Mouse (Mus musculus): Measurements from ENCODE around the gene C1qc.
A peak's percentile ranks its signal among the peaks of the same experiment; 100 is the strongest.

Gene C1qc

DNA sequence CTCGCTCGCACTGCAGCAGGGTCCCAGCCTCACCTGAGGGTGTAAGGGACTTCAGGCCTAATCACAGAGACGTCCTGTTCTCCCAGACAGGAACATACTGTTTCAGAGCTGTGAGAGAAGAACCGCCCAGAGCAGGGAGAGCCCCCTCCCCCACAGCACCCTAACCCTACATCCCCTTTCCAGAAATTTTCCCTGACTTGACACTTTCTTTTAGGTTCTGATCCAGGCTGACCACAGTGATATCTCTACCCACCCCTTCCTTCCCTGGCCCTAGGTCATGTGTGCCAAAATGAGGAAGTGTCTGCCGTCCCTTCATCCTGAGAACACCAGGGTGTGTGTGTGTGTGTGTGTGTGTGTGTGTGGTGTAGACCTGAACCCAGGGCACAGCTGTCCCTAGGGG is at the start of gene C1qc:
TSS of gene C1qc (minus strand) at position 255 of the 400 bp plus-strand sequence.
- no peak for DNase-seq

DNA sequence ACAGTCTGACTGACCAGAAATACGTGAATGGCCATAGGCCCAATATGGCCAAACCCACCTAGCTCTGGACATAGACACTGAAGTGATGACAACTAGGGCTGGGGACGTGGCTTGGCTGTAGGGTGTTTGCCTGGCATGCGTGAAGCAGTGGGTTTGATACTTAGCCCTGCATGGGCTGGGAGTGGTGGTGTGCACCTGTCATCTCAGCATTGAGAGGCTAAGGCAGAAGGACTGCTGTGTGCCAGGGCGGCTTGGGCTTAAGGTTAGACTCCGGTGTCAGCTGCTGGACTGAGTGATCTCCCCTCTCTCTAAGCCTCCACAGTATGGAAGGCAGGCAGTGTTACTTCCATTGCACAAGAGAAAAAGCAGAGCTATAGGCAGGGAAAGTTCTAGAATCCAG is 45.1 kb upstream of the C1qc start:
- no peak for DNase-seq

DNA sequence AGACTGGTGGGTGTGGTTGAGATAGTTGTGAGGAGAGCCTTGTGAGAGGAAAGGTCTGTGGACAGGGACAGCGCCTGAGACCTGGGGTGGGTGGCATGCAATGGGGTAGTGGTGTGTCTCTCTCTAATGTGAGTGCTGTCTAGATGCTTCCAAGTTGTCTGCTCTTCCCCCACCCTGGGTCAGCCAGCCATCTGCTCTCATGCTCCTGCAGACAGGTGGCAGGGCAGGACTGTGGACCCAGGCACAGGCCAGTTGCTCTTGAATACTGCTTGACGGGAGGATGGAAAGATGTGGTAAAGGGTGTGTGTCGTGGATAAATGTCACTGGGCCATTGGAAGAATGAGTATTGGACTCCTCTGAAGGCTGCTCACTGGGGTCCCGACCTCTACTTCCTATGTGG is 44.5 kb upstream of the C1qc start:
- no peak for DNase-seq

DNA sequence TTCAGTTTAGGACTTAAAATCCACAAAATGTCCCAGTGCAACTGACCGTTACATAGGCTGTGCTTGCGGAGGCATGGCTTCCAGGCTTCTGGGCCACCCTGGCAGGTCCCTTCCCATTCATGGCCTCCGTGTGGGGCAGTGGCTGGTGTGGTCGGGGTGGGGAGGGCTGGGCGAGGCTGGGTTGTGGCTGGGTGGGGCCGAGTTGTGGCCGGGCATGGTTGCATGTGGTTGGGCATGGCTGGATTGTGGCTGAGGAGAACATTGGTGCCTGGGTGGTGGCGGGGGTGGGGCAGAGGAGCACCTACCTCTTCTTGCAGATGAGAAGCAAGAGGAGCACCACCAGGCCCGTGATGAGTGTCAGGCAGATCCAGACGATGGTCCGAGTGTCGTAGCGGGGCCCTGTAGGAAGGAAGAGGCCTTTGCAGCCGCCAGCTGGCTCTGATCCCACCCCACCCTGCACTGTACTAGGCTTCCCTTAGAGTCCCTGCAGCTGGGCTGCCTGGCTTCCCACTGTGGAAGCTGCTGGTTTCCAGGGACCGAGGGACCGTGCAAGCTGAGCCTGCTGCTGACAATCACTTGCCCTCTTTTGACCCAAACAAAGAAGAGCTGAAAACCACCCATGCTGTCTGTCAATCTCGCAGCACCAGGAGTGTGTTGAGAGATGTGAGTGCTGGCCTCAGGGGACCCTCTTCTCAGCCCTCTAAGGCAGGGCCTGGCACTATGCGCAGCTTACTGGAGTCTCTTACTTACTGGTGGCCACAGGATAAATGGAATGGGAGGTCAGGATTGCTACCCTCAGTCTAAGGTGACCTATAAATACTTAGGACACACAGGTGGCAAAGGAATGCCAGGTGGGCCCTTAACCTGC is 42.1 kb upstream of the C1qc start:
- DNase-seq = no peak

GRCm38 (mm10) chr4:136930474-136930873 is 37.6 kb upstream of the C1qc start:
- no peak for DNase-seq

DNA sequence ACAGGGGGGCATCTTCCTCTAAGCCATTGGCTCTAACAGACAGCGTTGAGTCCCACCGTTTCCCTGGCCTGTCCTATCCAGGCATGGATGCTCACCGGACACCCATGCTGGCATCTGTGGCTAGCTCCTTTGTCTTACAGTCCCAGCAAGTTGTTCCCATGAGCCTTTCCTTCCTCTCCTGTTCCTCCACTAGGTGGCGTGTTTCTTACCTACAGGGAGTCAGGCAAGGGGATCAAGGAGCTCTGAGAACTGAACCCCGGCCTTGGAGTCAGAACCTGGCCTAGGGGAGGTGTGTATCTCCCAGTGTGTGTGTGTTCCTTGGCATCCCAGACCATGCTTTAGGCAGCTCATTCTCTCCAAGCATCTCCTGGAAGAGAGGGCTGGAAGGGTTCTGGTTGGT is 36.1 kb upstream of the C1qc start:
- peak; percentile 20 for DNase-seq

DNA sequence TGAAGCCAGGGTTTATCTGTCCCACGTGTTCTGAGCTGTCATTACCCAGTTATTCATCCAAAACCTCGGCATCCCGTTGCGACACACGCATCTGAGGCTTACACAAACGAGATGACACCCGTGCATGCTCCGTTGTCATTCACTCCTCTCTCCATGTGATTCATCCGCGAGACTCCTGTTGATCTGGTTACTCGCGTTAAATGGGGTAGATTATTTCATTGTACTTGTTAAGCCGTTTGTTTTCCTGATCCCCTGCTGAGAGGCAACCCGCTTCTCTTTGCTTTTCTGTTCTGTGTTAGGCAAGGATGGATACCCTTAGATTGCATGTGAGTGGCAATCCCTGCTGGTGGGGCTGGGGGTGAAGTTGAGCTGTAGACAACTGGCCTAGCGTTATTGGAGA is 32.9 kb upstream of the C1qc start:
- no peak for DNase-seq

DNA sequence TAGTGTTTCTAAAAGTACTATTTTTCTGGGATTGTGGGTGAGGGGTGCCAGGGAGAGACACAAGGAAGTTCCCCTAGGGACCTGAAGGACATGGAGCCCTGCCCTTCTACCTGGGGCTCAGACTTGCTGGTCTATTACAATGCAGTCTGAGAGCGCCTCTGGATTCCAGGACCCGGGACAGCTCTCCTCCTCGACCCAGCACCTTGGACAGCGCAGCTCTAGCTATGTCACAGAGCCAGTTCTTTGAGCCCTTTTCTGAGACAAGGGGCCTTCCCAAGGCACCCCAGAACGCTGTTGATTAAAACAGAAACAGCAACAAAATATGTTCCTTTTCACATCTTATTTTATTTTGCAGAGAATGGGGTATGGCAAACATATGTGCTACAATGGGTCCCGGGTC is 31.7 kb upstream of the C1qc start:
- peak; percentile 75 for DNase-seq

- no peak for DNase-seq
Measured at GRCm38 (mm10) chr4:136919526-136919925, 26.7 kb upstream of the C1qc start.

GRCm38 (mm10) chr4:136918834-136919233 is 26.0 kb upstream of the C1qc start:
- DNase-seq = no peak

DNA sequence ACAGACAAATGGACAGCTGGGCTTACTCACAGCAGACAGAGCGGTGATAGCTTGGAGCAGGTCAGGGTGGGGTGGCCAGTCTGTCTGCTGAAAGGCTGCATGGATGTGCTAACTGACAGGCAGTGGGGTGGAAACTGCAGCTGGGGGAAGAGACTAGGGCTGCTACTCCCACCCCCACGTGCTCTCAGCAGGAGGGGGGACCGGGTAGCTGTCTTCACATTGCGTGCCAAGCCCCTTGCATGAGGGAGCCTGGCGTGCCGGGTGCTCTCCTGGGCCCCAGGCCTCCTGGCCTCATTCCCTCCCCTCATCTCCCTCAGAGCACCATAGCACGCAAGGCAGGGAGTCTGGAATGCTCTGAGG is 24.3 kb upstream of the C1qc start:
- no peak for DNase-seq

DNA sequence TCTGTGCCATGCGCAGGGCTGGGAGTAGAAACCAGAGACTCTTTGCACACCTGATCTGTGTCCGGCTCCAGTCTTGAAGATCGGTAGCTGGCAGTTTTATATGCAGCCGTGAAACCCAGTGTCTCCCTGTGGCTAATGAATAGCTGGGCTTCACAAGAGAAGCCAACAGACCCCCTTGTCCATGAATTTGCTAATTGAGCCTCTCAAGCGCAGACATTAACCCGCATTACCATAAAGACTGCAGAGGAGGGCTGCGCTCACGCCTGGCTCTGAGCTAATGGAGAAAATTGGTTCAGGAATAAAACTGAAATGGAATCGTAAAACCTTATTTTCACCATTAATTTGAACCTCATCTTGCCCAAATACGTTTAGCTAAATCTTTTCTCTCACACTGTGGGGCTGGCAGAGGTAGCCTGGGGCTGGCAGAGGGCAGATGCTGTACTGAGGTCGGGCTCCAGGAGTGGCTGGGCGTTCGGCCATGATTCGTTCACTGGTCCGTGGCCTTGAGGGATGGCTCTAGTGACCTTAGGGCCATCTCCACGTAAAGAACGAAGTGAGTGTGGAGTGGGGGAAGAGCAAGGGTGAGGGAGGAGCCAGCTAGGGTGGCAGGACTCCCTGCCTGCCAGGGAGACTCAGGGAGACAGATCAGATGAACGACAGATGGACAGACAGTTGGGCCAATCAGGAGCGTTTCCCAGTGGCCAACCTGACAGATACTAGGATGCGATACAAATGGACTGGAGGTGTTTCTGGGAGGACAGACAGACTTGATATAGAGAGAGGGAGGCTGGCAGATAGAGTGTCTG is 23.7 kb upstream of the C1qc start:
- DNase-seq = no peak

GRCm38 (mm10) chr4:136912841-136913240 is 20.0 kb upstream of the C1qc start:
- no peak for DNase-seq

DNA sequence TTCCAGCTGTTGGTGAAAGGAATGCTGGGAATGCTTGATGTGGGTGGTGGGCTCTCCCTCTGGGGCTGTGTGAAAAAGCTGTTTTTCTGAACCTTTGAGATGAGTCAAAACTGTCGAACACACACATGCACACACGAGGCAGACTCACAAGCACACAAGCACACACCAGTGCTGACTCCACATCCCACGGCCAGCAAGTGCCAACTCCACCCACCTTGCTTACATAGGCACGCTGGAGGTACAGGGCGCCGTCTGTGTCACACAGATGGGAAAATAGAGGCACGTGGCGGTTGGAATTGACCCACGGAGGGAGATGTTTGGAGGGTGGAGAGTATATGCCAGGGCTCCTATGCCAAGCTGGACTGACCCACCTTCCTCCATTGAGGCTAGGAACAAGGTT is 18.9 kb upstream of the C1qc start:
- no peak for DNase-seq

GRCm38 (mm10) chr4:136911211-136911646 is 18.4 kb upstream of the C1qc start:
- no peak for DNase-seq

DNA sequence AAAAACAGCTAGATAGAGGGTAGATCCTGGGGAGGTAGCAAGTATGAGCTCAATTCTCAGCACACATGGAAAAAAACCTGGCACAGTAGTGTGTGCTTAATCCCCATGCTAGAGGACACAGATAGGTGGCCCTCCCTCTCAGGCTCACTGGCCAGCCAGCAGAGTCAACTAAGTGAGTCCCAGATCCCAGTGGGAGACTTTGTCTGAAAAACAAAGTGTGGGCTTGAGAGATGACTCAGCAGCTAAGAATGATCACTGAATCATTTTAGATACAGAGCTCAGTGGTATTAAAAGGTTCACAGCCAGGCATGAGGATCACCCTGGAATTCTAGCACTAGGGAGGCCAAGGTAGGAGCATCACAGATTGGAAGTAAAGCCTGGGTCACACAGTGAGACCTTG is 14.9 kb upstream of the C1qc start:
- no peak for DNase-seq

GRCm38 (mm10) chr4:136907033-136907432 is 14.2 kb upstream of the C1qc start:
- peak; percentile 51 for DNase-seq

DNA sequence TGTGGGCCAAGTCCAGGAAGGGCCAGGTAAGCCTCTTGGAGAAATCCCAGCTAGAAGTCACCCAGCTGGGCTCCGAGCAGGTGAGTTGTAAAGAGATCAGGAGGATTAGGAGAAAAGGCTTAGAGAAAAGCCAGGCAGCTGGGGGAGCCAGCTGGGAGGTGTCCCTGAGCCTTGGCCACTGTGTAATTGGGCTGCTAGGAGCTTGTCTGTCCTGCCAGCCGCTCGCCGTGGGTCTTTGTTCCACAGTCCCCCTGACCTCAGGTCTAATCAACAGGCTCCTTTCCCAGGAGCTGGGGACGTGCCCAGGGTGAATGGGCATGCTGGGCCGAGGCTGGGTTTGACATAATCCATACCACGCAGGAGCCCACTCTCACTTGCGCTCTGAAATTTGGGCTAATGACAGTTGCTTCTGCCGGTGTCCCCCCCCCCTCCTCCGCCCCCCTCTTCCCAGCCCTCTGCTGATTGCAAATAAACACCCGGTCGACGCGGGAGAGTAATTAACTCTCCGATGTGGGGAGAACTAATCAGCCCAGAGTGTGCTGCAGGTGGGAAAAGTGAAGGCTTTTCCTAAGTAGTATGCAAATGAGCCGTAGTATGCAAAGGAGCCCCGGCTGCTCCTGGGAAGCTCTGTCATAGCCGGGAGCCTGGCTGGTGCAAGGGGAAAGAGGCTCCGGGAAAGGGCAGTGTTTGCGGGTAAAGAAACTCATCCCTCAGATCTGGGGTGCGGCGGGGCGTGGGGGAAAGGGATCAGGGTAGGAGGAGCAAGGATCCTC is 12.1 kb upstream of the C1qc start:
- no peak for DNase-seq

GRCm38 (mm10) chr4:136899154-136899553 is 6.3 kb upstream of the C1qc start:
- DNase-seq = no peak

DNA sequence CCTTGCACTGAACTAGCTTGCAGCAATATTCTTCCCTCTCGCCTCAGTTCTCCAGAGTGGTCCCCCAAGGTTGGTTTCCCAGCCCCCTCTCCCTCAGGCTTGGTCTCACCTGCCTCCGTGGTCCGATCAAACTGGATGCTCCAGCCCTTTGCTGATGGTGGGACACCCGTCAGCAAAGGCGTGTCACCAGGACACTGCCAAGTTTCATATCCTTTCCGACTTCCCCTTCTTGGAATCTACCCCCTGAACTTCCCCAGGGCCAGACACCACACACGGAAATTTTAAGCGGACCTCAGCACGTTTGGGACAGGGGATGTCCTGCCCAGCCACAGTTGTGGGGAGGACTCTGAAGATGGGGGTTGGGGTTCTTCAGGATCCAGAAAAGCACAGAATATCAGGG is 5.8 kb upstream of the C1qc start, which contains the start of gene C1qa:
TSS of gene C1qa (minus strand) at position 167 of the 400 bp plus-strand sequence.
- no peak for DNase-seq

DNA sequence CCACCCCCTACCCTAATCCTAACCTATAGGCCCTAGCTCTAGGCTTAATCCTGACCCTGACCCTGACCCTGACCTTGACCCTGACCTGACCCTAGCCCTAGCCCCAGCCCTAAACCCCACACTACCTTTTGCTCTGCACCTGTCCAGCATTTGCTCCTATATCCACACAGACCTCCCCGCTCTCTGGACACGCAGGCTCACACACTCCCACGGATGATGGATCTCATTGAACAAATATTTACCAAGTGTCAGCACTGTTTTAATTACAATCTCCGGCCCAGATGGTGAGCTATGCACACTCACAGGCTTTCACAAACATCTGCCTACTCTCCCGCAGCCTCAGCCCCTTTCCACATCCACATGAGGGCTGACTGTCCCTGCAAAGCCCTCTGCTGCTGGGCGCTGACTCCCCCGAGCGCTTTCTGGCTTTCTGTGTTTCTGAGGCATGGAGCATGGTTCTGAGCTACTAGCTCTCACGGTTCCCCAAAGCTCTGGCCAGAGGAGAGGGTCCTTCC is 5.3 kb upstream of the C1qc start:
- DNase-seq = no peak

GRCm38 (mm10) chr4:136896461-136896860 is 3.6 kb upstream of the C1qc start:
- DNase-seq = no peak

- no peak for DNase-seq
Measured at GRCm38 (mm10) chr4:136895861-136896260, 3.0 kb upstream of the C1qc start.
